Mouse (Mus musculus): ENCODE measurements around the gene Cnfn. TPM values are rescaled to one million over a fixed set of nuclear protein-coding genes. Genes with fewer than 3 reads are reported as not detected.
"Not testable (repeated sequence)": the region's sequence is repeated elsewhere in the genome, so short reads cannot be mapped to it uniquely, and the experiment has no call there.

Gene Cnfn
- not detected in 2 replicates for total RNA-seq (2017)

DNA sequence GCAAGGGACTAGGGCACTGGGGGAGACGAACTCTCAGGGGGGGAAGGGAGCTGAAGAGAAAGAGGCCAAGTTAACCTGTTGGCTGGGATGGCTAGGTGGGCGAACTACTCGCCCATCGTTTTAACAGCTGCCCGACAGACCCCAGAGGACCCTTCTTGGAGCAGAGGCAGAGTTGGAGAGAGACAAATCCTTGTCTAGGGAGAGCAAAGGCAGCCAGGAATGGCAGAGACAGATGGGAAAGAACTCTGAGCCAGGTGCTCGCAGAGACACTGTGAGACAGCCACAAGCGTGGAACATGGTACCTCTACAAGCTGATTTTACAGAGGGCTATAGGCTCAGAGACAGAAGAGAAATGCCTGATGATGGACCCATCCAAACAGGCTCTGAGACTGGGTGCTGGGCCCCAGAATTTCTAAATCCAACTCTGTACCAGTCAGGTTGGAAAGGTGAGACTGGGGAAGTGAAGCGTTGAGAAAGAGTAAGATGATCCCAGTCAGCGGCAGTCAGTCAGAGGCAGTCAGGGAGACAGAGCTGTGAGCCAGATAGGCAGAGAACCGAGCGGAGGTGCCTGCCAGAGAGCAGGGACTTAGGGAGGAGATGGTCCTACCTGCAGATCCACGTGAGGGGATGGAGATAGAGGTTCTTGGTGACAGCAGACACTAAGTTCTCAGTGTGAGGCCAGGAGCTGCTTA lies at the start of gene Cnfn:
Cnfn (minus strand) TSS at position 667 of the 692 bp plus-strand sequence.
- ATAC-seq (replicated peaks; ENCODE audit: low read depth, poor library complexity, severe bottlenecking) = no peak

DNA sequence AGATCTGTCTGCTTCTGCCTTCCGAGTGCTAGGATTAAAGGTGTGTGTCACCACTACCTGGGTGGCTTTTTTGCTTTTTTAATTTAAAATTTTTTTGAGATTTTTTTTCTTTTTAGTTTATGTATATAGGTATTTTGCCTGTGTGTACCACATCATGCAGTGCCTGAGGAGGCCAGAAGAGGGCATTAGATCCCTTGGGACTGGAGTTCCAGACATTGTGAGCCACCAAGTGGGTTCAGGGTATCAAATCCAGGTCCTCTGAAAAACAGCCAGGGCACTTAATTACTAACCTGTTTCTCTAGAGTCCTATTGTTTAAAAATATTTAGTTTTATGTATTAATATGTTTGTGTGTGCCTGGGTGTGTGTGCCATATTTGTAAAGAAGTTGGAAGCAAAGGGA lies 48.1 kb upstream of the Cnfn start:
- no peak for ATAC-seq (replicated peaks; ENCODE audit: low read depth, poor library complexity, severe bottlenecking)

DNA sequence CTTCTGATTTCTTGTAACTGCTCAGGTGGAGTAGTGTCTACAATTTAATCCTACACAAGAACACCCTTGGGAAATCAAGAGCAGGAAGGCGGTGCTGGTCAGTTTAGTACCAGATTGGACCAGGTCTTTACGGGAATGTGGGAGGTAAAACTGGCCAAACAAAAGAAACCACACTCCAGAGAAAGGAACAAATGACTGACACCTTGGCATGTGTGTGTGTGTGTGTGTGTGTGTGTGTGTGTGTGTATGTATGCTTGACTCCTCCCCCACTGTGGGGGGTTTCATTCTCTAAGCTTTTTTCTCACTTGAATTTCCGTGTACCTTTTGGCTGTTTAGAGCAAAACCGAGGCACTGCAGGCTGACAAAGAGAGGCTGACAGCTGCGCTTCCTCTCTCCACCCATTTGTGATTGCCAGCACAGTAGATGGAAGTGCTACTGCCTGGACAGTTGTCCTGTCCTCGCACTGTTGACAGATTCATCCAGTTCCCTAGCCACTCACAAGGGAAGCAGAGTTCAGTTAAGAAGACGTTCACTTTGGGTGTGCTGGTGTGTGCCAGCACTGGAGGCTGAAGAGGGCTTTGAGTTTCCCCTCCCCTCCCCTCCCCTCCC lies 43.4 kb upstream of the Cnfn start, which contains the start of gene Cxcl17:
Cxcl17 (minus strand) TSS at position 54 of the 609 bp plus-strand sequence.
- no peak for ATAC-seq (replicated peaks; ENCODE audit: low read depth, poor library complexity, severe bottlenecking)

DNA sequence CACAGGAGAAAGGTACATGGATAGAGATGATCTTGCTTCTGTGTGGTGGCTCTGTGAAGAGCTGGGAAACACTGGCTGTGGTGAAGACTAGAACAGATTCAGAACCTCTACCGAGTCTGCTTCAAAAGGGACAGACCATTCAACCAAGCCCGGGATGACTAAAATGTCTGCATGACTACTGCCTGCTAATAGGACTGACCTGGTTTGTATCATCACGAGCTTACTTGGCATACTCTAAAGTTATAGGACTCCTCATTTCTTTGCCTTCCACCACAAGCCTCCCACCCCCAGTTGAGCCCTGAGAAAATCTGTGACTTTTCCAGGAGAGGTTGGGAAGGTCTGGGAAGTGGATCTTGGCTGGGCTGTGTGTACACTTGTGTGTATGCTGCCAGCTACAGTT lies 42.3 kb upstream of the Cnfn start:
- no peak for ATAC-seq (replicated peaks; ENCODE audit: low read depth, poor library complexity, severe bottlenecking)

DNA sequence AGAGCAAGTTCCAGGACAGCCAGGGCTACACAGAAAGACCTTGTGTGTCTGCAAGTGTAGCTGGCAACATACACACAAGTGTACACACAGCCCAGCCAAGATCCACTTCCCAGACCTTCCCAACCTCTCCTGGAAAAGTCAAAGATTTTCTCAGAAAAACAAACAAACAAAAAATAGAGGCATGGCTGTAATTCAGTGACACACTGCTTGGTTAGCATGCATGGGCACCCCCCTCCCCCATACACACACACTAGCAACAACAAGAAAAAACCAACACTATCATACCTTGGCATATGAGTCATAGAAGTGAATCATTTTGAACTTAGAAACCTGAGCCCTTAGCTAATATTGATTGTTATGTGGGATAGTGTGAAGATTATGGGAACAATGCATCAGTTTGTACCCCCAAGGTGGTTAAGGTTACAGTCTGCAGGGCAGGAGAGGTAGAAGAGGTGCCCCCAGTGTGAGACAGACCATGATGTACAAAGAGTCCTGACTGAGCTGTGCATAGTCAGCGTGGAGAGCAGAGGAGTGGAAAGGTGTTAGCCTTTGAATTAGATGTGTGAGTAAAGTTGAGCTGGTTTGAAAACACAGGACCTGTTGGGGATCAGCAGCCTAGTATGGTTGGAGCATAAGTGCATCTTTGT lies 41.6 kb upstream of the Cnfn start:
- no peak for ATAC-seq (replicated peaks; ENCODE audit: low read depth, poor library complexity, severe bottlenecking)

DNA sequence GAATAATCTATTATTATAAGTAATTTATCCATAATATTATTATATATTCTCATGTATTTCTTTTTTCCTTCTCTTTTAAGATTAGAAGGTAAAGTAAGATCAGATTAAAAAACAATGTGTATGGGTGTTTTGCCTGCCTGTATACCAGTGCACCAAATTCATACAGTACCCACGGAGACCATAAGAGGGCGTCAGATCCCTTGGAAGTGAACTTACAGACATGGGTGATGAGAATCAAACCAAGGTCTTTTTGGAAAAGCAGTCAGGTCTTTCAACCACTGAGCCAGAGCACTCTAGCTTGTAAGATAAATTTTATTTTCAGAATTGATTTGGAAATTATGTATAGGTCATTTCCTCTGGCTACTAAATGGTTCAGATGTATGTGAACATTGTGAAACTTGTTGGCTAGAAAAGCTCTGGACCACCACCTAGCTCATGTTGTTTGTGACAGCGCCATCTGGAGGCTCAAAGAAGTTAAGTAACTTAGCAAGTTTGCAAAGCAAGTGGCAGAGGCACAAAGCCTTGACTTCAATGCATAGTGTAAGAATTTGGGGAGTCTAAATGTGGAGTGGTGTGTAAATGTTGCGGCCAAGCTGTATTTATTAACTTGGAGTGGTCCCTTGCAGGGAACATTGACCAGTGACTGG lies 39.7 kb upstream of the Cnfn start:
- peak; percentile 82 for ATAC-seq (replicated peaks; ENCODE audit: low read depth, poor library complexity, severe bottlenecking)

DNA sequence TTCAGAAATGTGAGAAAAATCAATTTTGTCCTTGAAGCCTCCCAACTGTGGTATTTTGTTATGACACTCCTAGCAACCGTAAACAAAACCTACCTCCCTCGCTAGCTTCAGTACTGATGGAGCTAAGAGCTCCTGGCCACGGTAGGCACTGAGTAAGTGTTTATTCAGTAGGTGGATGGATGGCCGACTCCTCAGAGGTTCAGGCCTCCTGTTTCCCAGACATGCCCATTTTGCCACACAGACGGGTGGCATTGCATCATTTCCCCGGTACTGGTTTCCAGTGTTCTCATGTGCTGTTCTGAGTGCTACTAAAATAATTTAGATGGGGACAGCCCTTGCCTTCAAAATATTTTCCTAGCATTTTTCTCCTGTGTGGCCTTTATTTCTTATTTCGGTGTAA lies 36.9 kb upstream of the Cnfn start:
- no peak for ATAC-seq (replicated peaks; ENCODE audit: low read depth, poor library complexity, severe bottlenecking)

DNA sequence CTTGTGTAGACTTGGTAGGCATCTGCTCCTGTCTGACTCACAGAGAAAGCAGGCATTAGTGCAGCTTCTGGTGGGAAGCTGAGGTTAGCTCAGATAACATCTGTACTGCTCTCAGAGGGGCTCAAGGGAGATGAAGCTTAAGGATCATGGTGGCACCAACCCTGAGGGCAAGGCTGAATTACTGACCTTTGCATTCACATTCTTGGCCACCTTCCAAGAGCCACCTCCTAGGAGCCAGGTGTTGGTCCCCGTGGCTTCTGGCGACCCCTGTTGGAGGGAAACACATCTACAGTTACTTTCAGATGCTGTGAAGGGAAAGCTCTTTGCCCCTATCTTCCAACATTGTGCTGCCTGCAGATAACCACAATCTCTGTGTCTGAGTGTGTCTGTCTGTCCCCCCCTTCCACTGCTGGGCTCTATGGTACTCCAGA lies 33.2 kb upstream of the Cnfn start:
- peak; percentile 87 for ATAC-seq (replicated peaks; ENCODE audit: low read depth, poor library complexity, severe bottlenecking)

DNA sequence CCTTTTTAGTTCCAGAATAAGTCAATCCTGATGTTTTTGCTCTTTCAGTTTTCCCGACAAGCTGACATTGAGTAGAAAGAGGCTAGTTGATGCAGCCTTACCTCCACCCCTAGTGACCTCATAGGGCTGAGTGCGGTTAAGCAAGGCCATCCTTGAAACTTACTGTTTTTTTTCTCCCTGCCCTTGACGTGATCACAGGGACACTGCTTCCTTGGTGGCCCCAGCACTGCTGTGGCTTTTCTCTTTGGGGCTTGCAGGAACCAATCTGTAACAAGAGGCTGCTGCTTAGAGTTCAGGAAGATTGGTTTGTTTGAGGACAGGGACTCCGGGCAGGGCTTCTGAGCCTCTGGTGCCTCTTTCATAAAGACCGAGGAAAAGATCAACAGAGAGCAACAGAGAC lies 32.5 kb upstream of the Cnfn start:
- no peak for ATAC-seq (replicated peaks; ENCODE audit: low read depth, poor library complexity, severe bottlenecking)

DNA sequence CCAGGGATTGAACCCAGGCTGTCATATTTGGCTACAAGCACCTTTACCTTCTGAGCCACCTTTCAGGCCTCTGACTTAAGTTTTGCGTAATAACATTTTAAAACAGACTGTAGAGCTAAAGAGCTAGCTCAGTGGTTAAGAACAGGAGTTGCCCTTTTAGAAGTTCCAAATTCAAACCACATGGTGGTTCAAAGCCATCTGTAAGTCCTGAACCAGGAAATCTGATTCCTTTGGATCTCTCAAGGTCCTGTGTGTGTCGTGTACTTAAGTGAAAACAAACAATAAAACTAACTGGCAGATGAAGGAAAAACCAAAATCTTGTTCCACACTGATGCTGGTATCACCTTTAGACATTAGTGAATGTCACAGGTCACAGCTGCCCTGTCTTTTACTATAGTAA lies 32.0 kb upstream of the Cnfn start:
- no peak for ATAC-seq (replicated peaks; ENCODE audit: low read depth, poor library complexity, severe bottlenecking)

DNA sequence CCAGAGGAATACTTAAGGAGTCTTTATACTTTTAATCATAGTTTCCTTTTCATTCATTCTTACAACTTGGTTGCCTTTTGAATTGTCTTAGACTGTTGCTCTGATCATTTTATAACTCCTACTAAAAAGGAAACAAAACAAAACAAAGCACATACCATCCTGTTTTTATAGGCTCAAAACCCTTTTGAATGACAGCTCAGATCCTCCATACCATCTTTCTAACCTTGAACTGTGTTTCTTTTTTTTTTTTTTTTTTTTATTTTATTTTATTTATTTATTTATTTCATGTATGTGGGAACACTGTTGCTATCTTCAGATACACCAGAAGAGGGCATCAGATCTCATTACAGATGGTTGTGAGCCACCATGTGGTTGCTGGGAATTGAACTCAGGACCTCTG lies 29.5 kb upstream of the Cnfn start:
- ATAC-seq (replicated peaks; ENCODE audit: low read depth, poor library complexity, severe bottlenecking) = not testable (repeated sequence)

DNA sequence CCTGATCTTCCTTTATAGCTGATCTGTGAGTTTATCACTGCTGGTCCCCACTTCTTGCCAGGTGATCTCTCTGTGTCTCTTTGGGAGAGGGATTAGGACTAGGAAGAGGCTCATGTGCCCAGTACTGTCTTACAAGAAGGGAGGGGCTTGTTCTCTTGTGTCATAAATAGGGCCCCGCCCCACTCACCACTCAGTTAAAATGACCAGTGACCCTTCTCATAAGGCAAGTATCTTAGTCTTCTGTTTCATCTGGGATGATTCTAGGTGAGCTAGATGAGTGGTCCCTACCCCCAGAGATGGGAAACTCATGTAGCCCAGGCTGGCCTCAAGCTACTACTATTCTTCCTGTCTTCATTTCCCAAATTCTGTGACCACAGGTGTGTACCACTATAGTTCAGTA lies 29.1 kb upstream of the Cnfn start, which contains the start of gene Lipe:
Lipe (minus strand) TSS at position 101 of the 400 bp plus-strand sequence.
- ATAC-seq (replicated peaks; ENCODE audit: low read depth, poor library complexity, severe bottlenecking) = no peak

DNA sequence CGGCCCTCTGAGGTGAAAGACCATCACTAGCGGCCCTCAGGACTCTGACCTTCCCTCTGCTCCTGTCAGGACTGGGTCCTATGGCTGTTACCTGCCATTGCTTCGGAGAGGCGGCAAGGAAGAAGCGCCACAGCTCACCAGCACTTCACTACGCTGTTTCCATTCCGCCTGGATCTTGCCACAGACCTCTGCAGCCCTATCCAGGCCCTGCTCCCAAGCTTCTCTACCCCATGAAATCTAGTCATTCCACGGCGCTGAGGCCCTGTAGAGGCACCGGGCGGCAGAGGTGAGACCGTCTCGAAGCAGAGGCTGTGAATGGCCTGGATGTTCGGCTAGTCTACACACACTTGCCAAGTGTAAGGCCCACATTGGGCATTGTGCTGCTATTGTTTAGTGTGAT lies 27.1 kb upstream of the Cnfn start:
- ATAC-seq (replicated peaks; ENCODE audit: low read depth, poor library complexity, severe bottlenecking) = no peak

DNA sequence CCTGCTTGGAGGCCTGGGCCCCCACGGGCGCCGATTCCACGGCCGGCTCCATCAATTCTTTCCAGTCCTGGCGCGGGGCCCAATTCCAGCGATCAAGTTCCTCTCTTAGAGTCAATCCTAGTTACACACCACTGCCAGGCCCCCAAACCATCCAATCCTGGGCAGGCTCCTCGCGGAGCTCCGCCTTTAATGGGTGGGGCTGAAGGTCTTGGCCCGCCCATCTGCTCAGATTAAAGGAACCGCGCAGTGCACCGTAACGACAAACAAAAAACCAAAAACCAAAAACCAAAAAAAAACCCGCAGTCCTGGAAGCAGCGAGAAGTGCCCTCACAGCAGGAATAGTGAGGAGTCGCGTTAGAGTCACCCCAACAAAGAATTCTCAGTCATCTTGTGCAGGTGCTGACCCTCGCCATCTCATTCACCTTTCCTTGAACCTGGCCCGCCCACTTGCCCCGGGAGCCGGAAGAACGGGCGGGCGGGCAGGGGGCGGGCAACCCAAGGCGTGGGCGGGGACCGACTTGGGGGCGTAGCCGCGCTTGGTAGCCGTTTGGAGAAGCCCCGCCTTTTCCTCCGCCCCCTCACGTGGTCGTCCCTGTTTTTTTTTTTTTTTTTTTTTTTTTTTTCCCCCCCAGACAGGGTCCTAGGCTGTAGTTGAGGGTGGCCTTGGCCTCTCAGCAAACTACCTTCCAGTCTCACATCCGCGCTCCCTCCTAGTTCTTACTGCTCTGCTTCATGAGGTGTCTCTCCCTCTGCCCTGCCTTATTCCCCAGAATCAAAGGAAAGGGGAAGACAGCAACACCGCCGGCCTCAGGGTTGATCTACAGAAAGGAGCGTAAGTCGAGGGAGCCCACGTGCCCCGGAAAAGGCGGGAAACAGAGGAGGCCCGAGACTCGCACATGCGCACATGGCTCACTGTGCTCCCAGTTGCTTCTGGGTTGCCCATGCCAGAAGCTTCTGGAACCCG lies 26.3 kb upstream of the Cnfn start:
- ATAC-seq (replicated peaks; ENCODE audit: low read depth, poor library complexity, severe bottlenecking) = peak; percentile 92

DNA sequence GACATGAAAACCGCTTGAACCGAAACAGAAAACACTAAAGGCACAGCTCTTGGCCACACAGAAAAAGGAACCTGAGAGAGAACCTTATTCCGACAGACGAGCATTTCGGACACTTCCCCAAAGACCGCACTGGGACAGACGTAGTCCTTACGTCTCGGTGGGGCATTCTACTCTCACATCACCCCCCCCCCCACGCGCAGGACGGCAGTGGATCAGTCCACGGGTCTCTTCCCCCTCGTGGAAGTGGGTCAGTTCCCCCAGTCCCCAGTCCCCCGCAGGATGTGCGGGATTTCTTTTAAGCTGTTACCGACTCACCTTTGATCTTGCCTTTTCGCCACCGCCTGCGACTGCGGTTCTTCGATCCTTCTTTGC lies 25.6 kb upstream of the Cnfn start:
- ATAC-seq (replicated peaks; ENCODE audit: low read depth, poor library complexity, severe bottlenecking) = peak; percentile 28

DNA sequence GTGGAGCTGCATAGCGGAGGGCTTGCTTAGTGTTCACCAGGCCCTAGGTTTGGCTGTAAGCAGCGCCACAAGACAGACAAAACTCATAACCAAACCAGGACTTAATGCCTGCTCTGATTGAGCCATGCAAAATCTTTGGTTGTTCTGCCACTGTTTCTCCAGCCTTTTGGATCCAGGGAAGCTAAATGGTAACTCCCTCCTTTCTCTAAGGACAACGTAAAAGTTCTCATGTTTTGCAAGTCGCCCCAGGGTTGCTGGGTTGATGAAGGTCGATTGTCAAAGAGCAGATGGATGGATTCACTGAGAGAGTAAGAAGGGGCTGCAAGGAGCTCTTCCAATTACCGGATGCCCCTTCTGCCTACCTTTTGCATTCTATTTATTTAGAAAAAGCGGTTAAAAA lies 25.2 kb upstream of the Cnfn start:
- no peak for ATAC-seq (replicated peaks; ENCODE audit: low read depth, poor library complexity, severe bottlenecking)

DNA sequence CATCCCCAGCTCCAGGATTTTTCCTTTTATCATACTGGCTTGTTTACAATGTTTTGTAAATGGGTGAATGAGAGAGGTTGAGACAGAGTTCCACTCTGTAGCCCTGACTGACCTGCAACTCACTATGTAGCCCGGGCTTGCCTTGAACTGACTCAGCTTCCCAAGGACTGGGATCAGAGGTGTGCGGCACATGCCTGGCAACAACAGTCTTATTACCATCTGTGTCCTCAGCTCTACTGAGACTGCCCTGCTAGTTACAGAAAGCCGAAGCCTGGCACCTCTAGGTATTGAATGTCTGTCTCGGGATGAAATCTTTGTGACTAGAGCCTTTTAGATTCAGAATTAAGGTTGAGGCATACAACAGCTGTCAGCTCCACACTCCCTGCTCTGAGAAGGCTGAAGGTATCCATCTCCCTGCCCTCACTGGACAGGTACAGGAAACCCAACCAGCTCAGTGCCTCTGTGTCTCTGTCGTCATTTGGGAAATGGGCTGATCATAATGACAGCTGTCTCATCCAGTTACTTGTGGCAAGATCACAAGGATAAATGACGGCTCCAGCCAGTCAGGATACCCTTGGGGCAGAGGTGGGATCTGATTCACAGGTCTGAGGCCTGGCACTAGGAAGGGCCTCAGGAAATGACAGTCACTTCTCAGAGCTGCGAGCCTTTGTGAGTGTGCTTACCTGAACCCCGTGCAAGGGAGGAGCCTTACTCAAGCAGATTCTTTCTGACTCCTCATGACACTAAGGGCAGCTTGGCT lies 24.1 kb upstream of the Cnfn start:
- no peak for ATAC-seq (replicated peaks; ENCODE audit: low read depth, poor library complexity, severe bottlenecking)

DNA sequence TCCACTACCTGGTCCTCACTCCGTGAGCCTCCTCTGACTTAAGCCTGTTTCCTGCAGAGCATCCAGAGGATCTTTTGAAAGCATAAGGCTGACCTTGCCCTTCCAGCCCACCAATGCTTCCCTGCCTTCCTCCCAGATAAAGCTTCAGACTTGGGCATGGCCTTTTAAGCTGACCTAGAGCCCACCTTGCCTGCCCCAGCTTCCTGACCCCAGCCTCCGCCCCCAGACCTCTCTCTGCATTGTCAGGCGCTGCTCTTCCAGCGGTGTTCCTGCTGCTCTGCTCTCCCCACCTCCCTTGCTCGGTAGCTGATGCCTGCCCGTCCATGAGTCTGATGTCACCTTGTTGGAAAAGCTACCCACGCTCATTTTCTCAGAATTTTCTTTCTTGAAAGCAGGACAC lies 23.3 kb upstream of the Cnfn start:
- ATAC-seq (replicated peaks; ENCODE audit: low read depth, poor library complexity, severe bottlenecking) = no peak

DNA sequence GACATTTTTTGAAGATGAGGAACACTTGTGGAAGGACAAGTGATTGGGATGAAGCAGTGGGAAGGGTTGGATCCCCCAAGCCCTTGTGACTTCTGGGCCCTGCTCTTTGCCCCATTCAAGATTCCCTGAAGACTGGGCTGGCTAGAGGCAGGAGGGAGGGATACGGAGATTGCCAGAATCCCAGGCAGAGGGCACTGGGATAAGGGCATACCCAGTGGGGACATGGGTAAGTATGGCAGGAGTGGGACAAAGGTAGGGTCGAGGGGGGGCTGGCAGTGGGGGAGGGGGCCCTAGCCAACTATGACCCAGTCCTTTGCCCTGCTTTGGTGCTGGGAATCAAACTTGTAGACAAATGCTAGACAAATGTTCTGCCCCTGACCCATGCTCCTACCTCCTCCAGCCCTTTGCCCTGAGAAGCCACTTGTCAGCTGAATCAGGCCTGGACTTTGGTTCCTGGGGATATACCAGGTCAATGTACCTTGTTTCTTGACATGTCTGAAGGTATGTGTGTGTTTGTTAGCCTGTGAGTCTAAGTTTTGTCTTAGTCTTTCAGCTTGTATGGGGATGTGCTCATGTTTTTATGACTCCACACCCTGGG lies 22.4 kb upstream of the Cnfn start:
- ATAC-seq (replicated peaks; ENCODE audit: low read depth, poor library complexity, severe bottlenecking) = no peak

All from common myeloid progenitor, adult 5-6 weeks (primary cell).